Mouse (Mus musculus) hindbrain, embryonic 11.5 days (tissue): ENCODE measurements around the gene Cdk14. TPM values are rescaled to one million over a fixed set of nuclear protein-coding genes. Genes with fewer than 3 reads are reported as not detected.

Experiments used
- ATAC-seq: fragments of 200-750 bp; cut with Nextera tagmentation; 2 replicates; pipeline ENCODE4 v1.8.0; 2017; ENCODE audit warnings: mild to moderate bottlenecking, moderate TSS enrichment, moderate library complexity; ENCODE audit not compliant: low FRiP score
- DNase-seq: peaks from one replicate; pipeline ENCODE4 v3.0.0-alpha.2; 2015; ENCODE audit warnings: low spot score
- H3K27ac ChIP-seq: fragments of 300-500 bp; sonication (generic); 2 replicates; pipeline ENCODE4 v1.5.1; 2014; ENCODE audit warnings: mild to moderate bottlenecking, low read depth, low read length
- H3K27me3 ChIP-seq: fragments of 300-500 bp; sonication (generic); 2 replicates; pipeline ENCODE4 v1.6.1; 2014; ENCODE audit warnings: mild to moderate bottlenecking, low read length, moderate library complexity, mixed read lengths; ENCODE audit not compliant: control insufficient read depth, insufficient read depth
- H3K36me3 ChIP-seq: fragments of 300-500 bp; sonication (generic); 2 replicates; pipeline ENCODE4 v1.6.1; 2014; ENCODE audit warnings: mild to moderate bottlenecking, low read length, moderate library complexity, mixed read lengths; ENCODE audit not compliant: control insufficient read depth, insufficient read depth
- H3K4me1 ChIP-seq: fragments of 300-500 bp; sonication (generic); replicated peaks from 2 replicates; pipeline ENCODE4 v1.6.1; 2014; ENCODE audit warnings: low read length, mixed read lengths; ENCODE audit not compliant: control insufficient read depth, insufficient read depth
- H3K4me2 ChIP-seq: fragments of 300-500 bp; sonication (generic); replicated peaks from 2 replicates; pipeline ENCODE4 v1.6.1; 2014; ENCODE audit warnings: mild to moderate bottlenecking, low read depth, low read length
- H3K4me3 ChIP-seq: fragments of 300-500 bp; sonication (generic); 2 replicates; pipeline ENCODE4 v1.5.1; 2014; ENCODE audit warnings: low read depth, low read length
- H3K9ac ChIP-seq: fragments of 300-500 bp; sonication (generic); 2 replicates; pipeline ENCODE4 v1.6.1; 2014; ENCODE audit warnings: low read depth, low read length
- H3K9me3 ChIP-seq: fragments of 300-500 bp; sonication (generic); 2 replicates; pipeline ENCODE4 v1.6.1; 2016; ENCODE audit warnings: low read length; ENCODE audit not compliant: control insufficient read depth
- WGBS: fragments of 180-500 bp; shearing (Covaris S2); extraction: QIAGEN DNeasy Blood & Tissue Kit; methylation state at CpG from one replicate; pipeline ENCODE4 v1.1.7; 2014; 5-methylcytosine and 5-hydroxymethylcytosine counted together
- polyA plus RNA-seq: library from polyadenylated mRNA; unstranded; fragments of >200 nt; fragmentation: Nextera tagmentation; extraction: Ambion mirVana; gene quantifications from 2 replicates; pipeline ENCODE4 v1.2.1, GENCODE M21; 2014

Cdk14 gene
- polyA plus RNA-seq, 1 experiment from 2014 or later: 35.7 TPM

DNA sequence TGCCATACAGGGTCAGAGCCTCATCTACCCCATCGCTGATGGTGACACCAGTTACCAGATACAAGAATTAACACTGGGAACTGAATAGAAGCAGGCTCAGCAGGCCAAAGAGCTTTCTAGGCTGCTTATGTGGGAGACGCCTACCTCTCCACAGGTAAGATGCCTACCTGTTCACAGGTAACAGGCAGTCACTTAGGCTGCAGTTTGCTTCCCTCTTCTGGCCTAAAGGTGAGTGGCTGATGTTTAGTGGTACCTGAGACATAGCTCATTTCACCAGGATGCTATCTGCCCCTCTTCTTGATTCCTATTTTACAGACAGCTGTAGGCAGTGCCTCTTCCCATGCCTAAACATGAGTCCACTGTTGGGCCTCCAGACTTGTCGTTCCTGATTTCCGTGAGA, 595.0 kb downstream of the Cdk14 start:
- Histone ChIP-seq H3K27me3 (no peaks in the 10 kb centered on the region), H3K36me3 (no peaks in the 10 kb centered on the region), H3K4me3 (no peak overlapping the region), H3K4me2 (no peak overlapping the region), H3K9me3 (no peaks in the 10 kb centered on the region), H3K27ac (no peak overlapping the region), H3K9ac (no peak overlapping the region), H3K4me1 (no peaks in the 10 kb centered on the region)
- ATAC-seq (no peak), DNase-seq (no peak)
- 90% methylated on average over 4 of the region's 4 CpGs for WGBS

DNA sequence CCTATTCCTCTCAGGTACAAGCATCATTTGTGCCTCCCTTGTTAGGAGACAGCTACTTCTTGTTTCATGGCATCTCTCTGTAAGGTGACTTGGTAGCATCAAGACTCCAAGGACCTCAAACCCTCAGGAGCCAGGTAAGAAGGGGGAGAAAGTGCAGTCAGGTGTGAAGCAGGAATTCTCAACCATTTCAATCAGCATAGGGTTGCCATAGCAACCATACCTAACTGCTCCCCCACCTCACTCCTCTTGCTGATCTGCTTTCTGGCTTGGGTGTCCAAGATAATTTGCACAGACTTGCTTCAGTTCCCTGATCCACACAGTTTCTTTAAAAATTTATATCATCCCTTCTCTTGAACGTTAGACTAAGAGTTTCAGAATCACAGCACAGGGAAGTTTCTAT, 595.9 kb downstream of the Cdk14 start:
- DNase-seq (no peak), ATAC-seq (no peak)
- 76% methylated on average over 1 of the region's 1 CpGs for WGBS
- Histone ChIP-seq H3K4me3 (no peak overlapping the region), H3K36me3 (no peaks in the 10 kb centered on the region), H3K9ac (no peak overlapping the region), H3K4me2 (no peak overlapping the region), H3K9me3 (no peaks in the 10 kb centered on the region), H3K4me1 (no peaks in the 10 kb centered on the region), H3K27ac (no peak overlapping the region), H3K27me3 (no peaks in the 10 kb centered on the region; the same call in 1 of the 2 replicates)

DNA sequence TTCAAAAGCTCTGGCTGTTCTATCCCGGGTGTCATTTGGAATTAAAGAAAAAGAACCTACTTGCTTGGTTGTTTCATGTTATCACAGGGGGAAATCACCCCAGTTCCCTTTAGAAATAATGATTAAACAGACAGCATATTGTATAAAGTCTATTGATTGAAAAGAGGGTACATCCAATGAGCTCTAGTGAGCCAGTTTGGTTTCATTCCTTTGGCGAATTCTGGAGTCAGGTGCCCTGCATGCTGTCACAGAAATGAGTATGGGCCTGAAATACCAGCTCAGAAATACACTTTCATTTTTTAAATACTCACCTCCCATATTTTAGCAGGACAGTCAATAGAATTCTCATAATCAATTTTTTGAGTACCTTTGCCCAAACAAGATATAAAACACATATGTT, 598.1 kb downstream of the Cdk14 start:
- no peak for ATAC-seq
- Histone ChIP-seq H3K4me1 (no peaks in the 10 kb centered on the region), H3K4me3 (no peak overlapping the region), H3K27me3 (no peaks in the 10 kb centered on the region; the same call in 1 of the 2 replicates), H3K36me3 (no peaks in the 10 kb centered on the region), H3K27ac (no peak overlapping the region), H3K9ac (no peak overlapping the region), H3K9me3 (no peaks in the 10 kb centered on the region), H3K4me2 (no peak overlapping the region)
- no peak for DNase-seq
- 50% methylated on average over 2 of the region's 2 CpGs for WGBS

DNA sequence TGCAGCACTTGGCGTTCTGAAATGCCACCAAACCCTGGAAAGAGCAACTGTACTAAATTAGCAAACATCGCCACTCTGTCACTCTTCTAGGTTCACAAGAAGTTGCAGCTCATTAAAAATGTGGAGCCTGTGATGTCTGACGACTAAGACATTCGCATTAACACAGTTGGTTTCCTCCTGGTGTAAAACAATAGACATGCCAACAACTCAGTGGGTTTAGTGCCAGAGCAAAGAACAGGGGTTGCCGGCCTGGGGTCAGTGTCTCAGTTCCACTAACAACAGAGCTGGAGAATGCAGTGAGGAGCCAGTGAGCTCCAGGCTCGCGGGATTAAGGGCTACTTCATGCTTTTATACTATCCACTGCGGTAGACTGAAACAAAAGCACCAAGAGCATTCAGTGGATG, 598.7 kb downstream of the Cdk14 start:
- no peak overlapping the region for H3K4me2 ChIP-seq
- peak; percentile 43 for ATAC-seq
- no peak overlapping the region for H3K4me3 ChIP-seq
- H3K4me1 ChIP-seq: no peaks in the 10 kb centered on the region
- H3K27ac ChIP-seq: no peak overlapping the region
- WGBS: 20% methylated on average over 8 of the region's 8 CpGs
- H3K36me3 ChIP-seq: no peaks in the 10 kb centered on the region
- H3K27me3 ChIP-seq: no peaks in the 10 kb centered on the region; the same call in 1 of the 2 replicates
- DNase-seq: peak; percentile 43
- H3K9me3 ChIP-seq: no peaks in the 10 kb centered on the region
- no peak overlapping the region for H3K9ac ChIP-seq

DNA sequence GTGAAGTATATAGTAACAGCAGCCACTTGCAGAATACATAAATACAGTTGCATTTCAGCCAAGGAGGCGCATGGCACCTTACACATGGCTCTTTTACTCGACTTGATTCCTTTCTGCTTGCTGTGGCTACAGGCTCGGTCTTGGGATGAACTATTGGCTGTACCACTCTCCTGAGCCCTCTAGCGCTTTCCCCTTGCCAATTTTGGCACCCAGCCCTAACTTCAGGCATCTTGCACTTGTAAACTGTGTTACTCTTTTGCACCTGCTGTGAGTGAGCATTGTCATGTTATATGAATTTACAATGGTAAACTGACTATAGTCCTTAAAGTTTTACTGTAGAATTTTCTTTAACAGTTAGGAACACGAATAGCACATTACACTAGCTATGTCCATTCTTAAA, 603.1 kb downstream of the Cdk14 start:
- Histone ChIP-seq H3K27me3 (no peaks in the 10 kb centered on the region; the same call in 1 of the 2 replicates), H3K4me1 (no peaks in the 10 kb centered on the region), H3K36me3 (no peaks in the 10 kb centered on the region), H3K9me3 (no peaks in the 10 kb centered on the region), H3K9ac (no peak overlapping the region), H3K4me2 (no peak overlapping the region), H3K27ac (no peak overlapping the region), H3K4me3 (no peak overlapping the region)
- WGBS: 86% methylated on average over 5 of the region's 5 CpGs
- ATAC-seq: no peak
- DNase-seq: no peak

DNA sequence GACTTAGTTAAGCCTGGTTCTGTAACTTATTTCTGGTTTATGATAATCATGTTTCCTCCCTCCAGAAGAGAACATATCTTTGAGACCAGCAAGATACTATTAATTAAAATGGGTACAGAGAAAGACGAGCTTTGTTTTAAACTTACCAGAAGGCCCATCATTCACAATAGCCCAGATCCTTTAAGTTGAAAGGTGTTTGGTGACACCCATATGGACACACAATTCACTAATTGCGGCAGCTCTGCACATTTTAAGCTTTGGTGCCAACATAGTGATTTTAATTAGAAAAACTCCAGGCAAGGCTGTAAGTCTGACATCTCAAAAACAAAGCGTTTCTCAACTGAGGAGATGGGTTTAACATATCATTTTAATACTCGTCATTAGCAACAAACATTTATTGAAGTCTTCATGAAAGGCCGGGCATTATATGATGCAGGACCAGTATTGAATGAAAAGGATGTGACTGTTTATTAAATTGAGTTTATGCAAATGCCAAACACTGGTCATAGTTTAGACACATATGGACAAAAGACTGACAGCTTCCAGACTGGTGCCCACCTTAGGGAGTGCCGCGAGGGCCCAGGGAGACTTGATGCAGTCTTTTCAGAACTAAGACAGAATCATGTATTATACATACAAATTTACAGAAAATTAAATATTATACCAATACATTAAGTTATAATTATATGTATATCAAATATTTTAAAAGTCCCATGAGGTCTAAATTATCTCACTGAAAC, 605.5 kb downstream of the Cdk14 start:
- Histone ChIP-seq H3K4me1 (no peaks in the 10 kb centered on the region), H3K27ac (no peak overlapping the region), H3K36me3 (no peaks in the 10 kb centered on the region), H3K27me3 (no peaks in the 10 kb centered on the region), H3K4me2 (no peak overlapping the region), H3K9ac (no peak overlapping the region), H3K9me3 (no peaks in the 10 kb centered on the region), H3K4me3 (no peak overlapping the region)
- DNase-seq: no peak
- ATAC-seq: no peak
- 92% methylated on average over 7 of the region's 7 CpGs for WGBS

DNA sequence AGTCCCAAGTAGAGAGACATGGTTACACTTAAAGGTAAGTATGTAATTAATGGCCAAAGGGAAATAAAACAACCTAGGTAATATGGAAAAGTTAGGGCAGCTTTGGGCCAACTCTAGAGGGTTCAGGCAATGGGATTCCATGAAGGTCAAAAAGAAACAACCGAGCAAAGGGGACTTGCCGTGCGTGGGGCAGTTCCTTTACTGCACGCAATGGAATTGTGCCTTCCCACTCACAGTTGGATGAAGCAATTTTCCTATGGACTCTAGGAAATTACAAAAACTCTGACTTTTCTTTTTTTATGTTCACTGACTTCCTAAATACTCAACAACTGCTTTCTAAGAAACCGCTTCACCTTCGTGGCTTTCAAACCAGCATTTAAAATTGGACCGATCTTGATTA, 606.8 kb downstream of the Cdk14 start:
- no peaks in the 10 kb centered on the region for H3K4me1 ChIP-seq
- ATAC-seq (no peak), DNase-seq (no peak)
- no peaks in the 10 kb centered on the region for H3K9me3 ChIP-seq
- no peaks in the 10 kb centered on the region for H3K27me3 ChIP-seq
- H3K4me2 ChIP-seq: no peak overlapping the region
- no peak overlapping the region for H3K9ac ChIP-seq
- no peak overlapping the region for H3K27ac ChIP-seq
- no peak overlapping the region for H3K4me3 ChIP-seq
- WGBS: 96% methylated on average over 7 of the region's 7 CpGs
- H3K36me3 ChIP-seq: no peaks in the 10 kb centered on the region

DNA sequence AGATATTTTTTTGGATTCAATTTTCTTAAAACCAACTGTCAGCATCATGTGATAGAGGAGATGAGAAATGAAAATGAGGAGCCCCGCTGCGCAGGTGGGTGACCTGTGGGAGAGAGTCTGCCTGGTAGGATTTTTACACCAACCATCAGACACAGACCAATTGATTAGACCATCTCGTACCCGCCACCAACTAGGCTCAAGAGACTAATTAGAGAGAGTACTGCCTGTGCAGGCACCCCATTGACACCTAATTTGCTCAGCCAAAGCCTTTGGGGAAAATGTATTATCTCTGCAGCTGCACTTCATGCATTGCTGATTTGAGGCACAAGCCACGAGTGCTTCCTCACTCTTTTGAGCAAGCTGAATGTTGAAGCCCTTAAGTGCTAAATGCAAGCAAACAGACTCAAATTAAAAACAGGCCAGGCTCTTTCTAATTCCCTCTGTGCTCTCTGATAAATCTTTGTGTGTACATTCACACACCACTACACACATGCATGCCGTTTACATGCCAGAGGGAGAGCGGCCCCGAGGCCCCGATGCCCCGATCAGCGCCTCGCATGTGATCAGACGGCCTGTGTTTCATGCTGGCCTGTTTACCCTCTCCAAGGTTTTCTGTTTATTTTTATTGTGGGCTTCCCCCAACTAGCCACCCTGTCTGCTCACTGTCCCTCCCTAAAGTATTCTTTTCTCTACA, 607.9 kb downstream of the Cdk14 start:
- Histone ChIP-seq H3K9me3 (no peaks in the 10 kb centered on the region), H3K9ac (no peak overlapping the region), H3K27ac (no peak overlapping the region), H3K4me3 (no peak overlapping the region), H3K4me2 (no peak overlapping the region), H3K4me1 (no peaks in the 10 kb centered on the region), H3K36me3 (no peaks in the 10 kb centered on the region), H3K27me3 (no peaks in the 10 kb centered on the region)
- no peak for DNase-seq
- WGBS: 57% methylated on average over 13 of the region's 13 CpGs
- peak; percentile 71; the same call in 1 of the 2 replicates for ATAC-seq

DNA sequence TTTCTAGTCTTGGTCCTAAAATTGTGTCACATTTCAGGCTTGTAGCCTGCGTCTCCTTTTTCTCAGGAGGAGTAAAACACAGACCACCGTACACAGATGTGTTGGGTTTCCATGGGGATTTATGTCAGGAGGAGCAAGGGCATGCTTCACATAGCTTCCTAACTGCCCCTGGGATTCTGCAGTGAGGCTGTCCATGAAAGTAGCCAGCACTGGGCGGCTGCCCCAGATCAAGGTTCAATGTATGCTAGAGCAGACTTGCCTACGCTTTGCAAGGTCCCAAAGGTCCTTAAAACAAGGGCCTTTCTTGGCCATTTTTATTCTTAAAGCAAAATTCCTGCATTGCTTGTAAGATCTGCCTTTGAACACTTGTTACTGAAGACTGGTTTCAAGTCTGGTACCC, 614.9 kb downstream of the Cdk14 start:
- Histone ChIP-seq H3K9ac (no peak overlapping the region), H3K9me3 (no peaks in the 10 kb centered on the region), H3K27ac (no peak overlapping the region), H3K4me3 (no peak overlapping the region), H3K4me1 (no peaks in the 10 kb centered on the region), H3K4me2 (no peak overlapping the region), H3K36me3 (no peaks in the 10 kb centered on the region), H3K27me3 (no peaks in the 10 kb centered on the region)
- 66% methylated on average over 4 of the region's 4 CpGs for WGBS
- DNase-seq (no peak), ATAC-seq (no peak)
